In the genomic region with DNA sequence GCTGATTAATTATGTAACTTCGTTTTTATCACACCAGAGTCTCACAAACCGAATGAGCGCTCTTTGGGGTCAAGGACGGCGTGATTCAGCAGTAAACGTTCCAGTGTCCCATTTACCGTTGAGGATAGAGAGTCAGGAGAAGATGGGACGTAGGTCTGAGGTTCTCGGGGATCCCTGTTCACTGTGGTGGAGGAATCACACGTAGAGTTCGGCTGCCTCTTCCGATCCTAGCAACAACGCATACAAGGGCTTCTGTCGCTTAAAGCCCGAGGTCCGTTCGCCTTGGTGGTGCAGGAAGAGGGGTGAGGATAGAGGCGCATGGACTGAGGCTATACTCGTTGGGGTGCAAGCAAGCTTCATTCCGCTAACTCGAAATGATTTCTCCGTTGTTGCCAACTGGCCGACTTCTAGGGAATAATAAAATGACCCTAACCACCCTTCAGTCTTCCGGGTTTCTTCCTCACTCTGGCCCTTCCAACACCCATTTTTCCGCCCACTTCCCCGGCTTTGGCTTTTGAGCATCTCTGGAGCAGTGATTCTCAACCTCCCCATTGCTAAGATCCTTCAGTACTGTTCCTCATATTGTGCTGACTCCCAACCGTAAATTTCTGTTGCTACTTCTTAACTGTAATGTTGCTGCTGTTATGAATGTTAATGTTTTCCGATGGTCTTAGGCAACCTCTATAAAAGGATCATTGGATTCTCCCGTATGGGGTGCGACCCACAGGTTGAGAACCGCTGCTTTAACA, we compare ENCODE assay signal across 8 mouse cellular contexts. TPM values are rescaled to one million over a fixed set of nuclear protein-coding genes. Genes with fewer than 3 reads are reported as not detected.
DNase-seq lines count a peak whose midpoint lies in the region; ATAC-seq and TF ChIP-seq lines count a peak whose summit lies in the region.

No protein-coding gene starts in this region.

- peak overlapping the region; percentile 81 for H3K27ac ChIP-seq in cerebellum, adult 2 months (ENCODE audit: insufficient read depth, low read length)
- peak overlapping the region; percentile 98 for H3K27ac ChIP-seq in forebrain, postnatal 0 days (ENCODE audit: low read depth, low read length)
- peak overlapping the region; percentile 97 for H3K27ac ChIP-seq in hindbrain, embryonic 15.5 days (replicated peaks)
- 0 out of 2 replicates have a peak overlapping the region, but pooled peaks have one; percentile 26 for H3K27ac ChIP-seq in limb, embryonic 11.5 days (replicated peaks; ENCODE audit: low read depth, low read length)
- H3K27ac ChIP-seq in midbrain, embryonic 11.5 days (ENCODE audit: low read depth, low read length): 0 out of 2 replicates have a peak overlapping the region, but pooled peaks have one; percentile 0
- peak overlapping the region; percentile 75 for H3K27ac ChIP-seq in spleen, adult 2 months (ENCODE audit: insufficient read depth, low read length)

- H3K9ac ChIP-seq in forebrain, postnatal 0 days: peak overlapping the region; percentile 87
- peak overlapping the region; percentile 46 for H3K9ac ChIP-seq in hindbrain, embryonic 15.5 days
- H3K9ac ChIP-seq in limb, embryonic 11.5 days (ENCODE audit: low read length): peak overlapping the region; percentile 56
- H3K9ac ChIP-seq in midbrain, embryonic 11.5 days (ENCODE audit: low read length): peak overlapping the region; percentile 31

- no peak for TF ChIP-seq CTCF in cerebellum, adult 2 months (IDR thresholded peaks at IDR 0.05; ENCODE audit: borderline replicate concordance, insufficient read depth, low read depth, low read length)
- no peak for TF ChIP-seq CTCF in forebrain, postnatal 0 days (IDR thresholded peaks at IDR 0.05; ENCODE audit: low read depth)
- no peak for TF ChIP-seq CTCF in spleen, adult 2 months (IDR thresholded peaks at IDR 0.05; ENCODE audit: extremely low read depth, insufficient read depth, insufficient read length, insufficient replicate concordance)

- peak overlapping the region; percentile 98 for H3K4me3 ChIP-seq in cerebellum, adult 2 months (replicated peaks; ENCODE audit: insufficient read depth, low read depth, low read length)
- peak overlapping the region; percentile 68 for H3K4me3 ChIP-seq in forebrain, postnatal 0 days (ENCODE audit: low read depth, low read length)
- peak overlapping the region; percentile 96 for H3K4me3 ChIP-seq in hindbrain, embryonic 15.5 days
- H3K4me3 ChIP-seq in limb, embryonic 11.5 days (ENCODE audit: low read depth, low read length): peak overlapping the region; percentile 98
- H3K4me3 ChIP-seq in midbrain, embryonic 11.5 days (ENCODE audit: low read depth, low read length): peak overlapping the region; percentile 99
- H3K4me3 ChIP-seq in spleen, adult 2 months (ENCODE audit: extremely low read depth, insufficient read depth, insufficient read length): peak overlapping the region; percentile 57

- DNase-seq in adrenal gland, adult (ENCODE audit: inconsistent age in 2 of 2, low spot score in 1 of 2): peak; percentile 87 to 95
- no peak for DNase-seq in adrenal gland, postnatal 4 days (ENCODE audit: low spot score in 2 of 2)
- peak; percentile 63 to 73 for DNase-seq in cerebellum, adult 2 months
- DNase-seq in forebrain, postnatal 0 days: no peak
- peak; percentile 55 for DNase-seq in limb, embryonic 11.5 days (ENCODE audit: low spot score)
- peak; percentile 94 for DNase-seq in midbrain, embryonic 11.5 days (ENCODE audit: low spot score, missing footprints)
- DNase-seq in spleen, adult 2 months (ENCODE audit: low read depth in 1 of 2, low spot score in 2 of 2): peak in 1 of 2 experiments; percentile 19

- no peaks in the 10 kb centered on the region for H3K9me3 ChIP-seq in forebrain, postnatal 0 days (ENCODE audit: low read length)
- no peaks in the 10 kb centered on the region for H3K9me3 ChIP-seq in hindbrain, embryonic 15.5 days
- no peaks in the 10 kb centered on the region for H3K9me3 ChIP-seq in limb, embryonic 11.5 days (ENCODE audit: control insufficient read depth, low read length)
- H3K9me3 ChIP-seq in midbrain, embryonic 11.5 days (ENCODE audit: control insufficient read depth, low read length): no peaks in the 10 kb centered on the region

- no peaks in the 10 kb centered on the region for H3K27me3 ChIP-seq in cerebellum, adult 2 months (ENCODE audit: control insufficient read depth, insufficient read depth, low read length)
- H3K27me3 ChIP-seq in forebrain, postnatal 0 days (ENCODE audit: insufficient read depth, low read length): no peaks in the 10 kb centered on the region
- H3K27me3 ChIP-seq in hindbrain, embryonic 15.5 days: no peaks in the 10 kb centered on the region
- no peaks in the 10 kb centered on the region for H3K27me3 ChIP-seq in limb, embryonic 11.5 days (ENCODE audit: control insufficient read depth, insufficient read depth, low read length)
- no peaks in the 10 kb centered on the region for H3K27me3 ChIP-seq in midbrain, embryonic 11.5 days (ENCODE audit: control insufficient read depth, insufficient read depth, low read length)
- H3K27me3 ChIP-seq in spleen, adult 2 months (ENCODE audit: control insufficient read depth, insufficient read depth, low read length): no peaks in the 10 kb centered on the region

- H3K4me2 ChIP-seq in forebrain, postnatal 0 days (ENCODE audit: low read depth): peak overlapping the region; percentile 68
- peak overlapping the region; percentile 85 for H3K4me2 ChIP-seq in hindbrain, embryonic 15.5 days
- H3K4me2 ChIP-seq in limb, embryonic 11.5 days (ENCODE audit: low read depth, severe bottlenecking): peak overlapping the region; percentile 82
- H3K4me2 ChIP-seq in midbrain, embryonic 11.5 days: peak overlapping the region; percentile 67

- H3K4me1 ChIP-seq in cerebellum, adult 2 months (ENCODE audit: control insufficient read depth, insufficient read depth, low read length): no peaks in the 10 kb centered on the region; the same call in none of the 2 replicates
- peaks cover 13% of the 10 kb centered on the region for H3K4me1 ChIP-seq in forebrain, postnatal 0 days (ENCODE audit: insufficient read depth)
- peaks cover 30% of the 10 kb centered on the region for H3K4me1 ChIP-seq in hindbrain, embryonic 15.5 days (replicated peaks)
- H3K4me1 ChIP-seq in limb, embryonic 11.5 days (ENCODE audit: control insufficient read depth, insufficient read depth, low read length): peaks cover 5% of the 10 kb centered on the region; the same call in 1 of the 2 replicates
- peaks cover 12% of the 10 kb centered on the region for H3K4me1 ChIP-seq in midbrain, embryonic 11.5 days (ENCODE audit: control insufficient read depth, insufficient read depth, low read length)
- no peaks in the 10 kb centered on the region; the same call in 1 of the 2 replicates for H3K4me1 ChIP-seq in spleen, adult 2 months (ENCODE audit: control insufficient read depth, insufficient read depth, insufficient read length)

- H3K36me3 ChIP-seq in forebrain, postnatal 0 days (ENCODE audit: insufficient read depth): no peaks in the 10 kb centered on the region
- no peaks in the 10 kb centered on the region for H3K36me3 ChIP-seq in hindbrain, embryonic 15.5 days
- H3K36me3 ChIP-seq in limb, embryonic 11.5 days (ENCODE audit: control insufficient read depth, insufficient read depth, low read length): no peaks in the 10 kb centered on the region
- H3K36me3 ChIP-seq in midbrain, embryonic 11.5 days (ENCODE audit: control insufficient read depth, insufficient read depth, low read length): no peaks in the 10 kb centered on the region
- peaks cover 2% of the 10 kb centered on the region; the same call in 1 of the 2 replicates for H3K36me3 ChIP-seq in spleen, adult 2 months (ENCODE audit: control insufficient read depth, insufficient read depth, low read length)

- ATAC-seq in forebrain, postnatal 0 days: peak; percentile 37
- ATAC-seq in hindbrain, embryonic 15.5 days (ENCODE audit: low FRiP score, low read depth): peak; percentile 69
- peak; percentile 11; the same call in 1 of the 2 replicates for ATAC-seq in limb, embryonic 11.5 days (ENCODE audit: insufficient number of reproducible peaks, low FRiP score, low TSS enrichment, low read depth)
- ATAC-seq in midbrain, embryonic 11.5 days (ENCODE audit: low FRiP score): peak; percentile 14

- under 1% methylated on average over 31 of the region's 31 CpGs for WGBS in cerebellum, adult 2 months
- 1% methylated on average over 31 of the region's 31 CpGs for WGBS in forebrain, postnatal 0 days
- under 1% methylated on average over 31 of the region's 31 CpGs for WGBS in hindbrain, embryonic 15.5 days
- 1% methylated on average over 31 of the region's 31 CpGs for WGBS in limb, embryonic 11.5 days
- under 1% methylated on average over 31 of the region's 31 CpGs for WGBS in midbrain, embryonic 11.5 days
- WGBS in spleen, adult 2 months: 1% methylated on average over 31 of the region's 31 CpGs

- peak; percentile 27; the same call in 1 of the 2 replicates for TF ChIP-seq POLR2A in cerebellum, adult 2 months (IDR thresholded peaks at IDR 0.05; ENCODE audit: borderline replicate concordance, insufficient read depth, low read length)
- no peak for TF ChIP-seq POLR2A in spleen, adult 2 months (IDR thresholded peaks at IDR 0.05; ENCODE audit: low read depth, low read length)

RNA-seq across cellular contexts. Expression of gene BC005537, which starts 1.4 kb away (rescaled TPM):
- 100 to 1,000 TPM; 169 to 181 TPM for total RNA-seq in adrenal gland, postnatal 4 days (2021)
- polyA plus RNA-seq in cerebellum, adult 2 months (2012; rRNA removed): 106 and 107 TPM in 2 replicates
- total RNA-seq in forebrain, postnatal 0 days (2014; rRNA removed): 64.2 and 68.4 TPM in 2 replicates
- polyA plus RNA-seq in forebrain, postnatal 0 days (2015; fragmentation: Nextera tagmentation; extraction: Ambion mirVana): 16.1 and 16.9 TPM in 2 replicates
- 16.6 and 23.4 TPM in 2 replicates for polyA plus RNA-seq in hindbrain, embryonic 15.5 days (2015; fragmentation: Nextera tagmentation; extraction: Ambion mirVana)
- polyA plus RNA-seq in limb, embryonic 11.5 days (2014; fragmentation: Nextera tagmentation; extraction: Ambion mirVana): 18.4 and 20.4 TPM in 2 replicates
- polyA plus RNA-seq in midbrain, embryonic 11.5 days (2014; fragmentation: Nextera tagmentation; extraction: Ambion mirVana): 25.0 and 26.1 TPM in 2 replicates
- 21.0 and 22.6 TPM in 2 replicates for polyA plus RNA-seq in spleen, adult 2 months (2012; rRNA removed)

RNA-seq across cellular contexts. Expression of gene Acot13, which starts 31.2 kb away (rescaled TPM):
- total RNA-seq in adrenal gland, postnatal 4 days (2021): 10 to 100 TPM; 49.6 to 58.0 TPM
- polyA plus RNA-seq in cerebellum, adult 2 months (2012; rRNA removed): 150 and 152 TPM in 2 replicates
- 25.0 and 29.1 TPM in 2 replicates for total RNA-seq in forebrain, postnatal 0 days (2014; rRNA removed)
- 74.2 and 79.4 TPM in 2 replicates for polyA plus RNA-seq in forebrain, postnatal 0 days (2015; fragmentation: Nextera tagmentation; extraction: Ambion mirVana)
- 53.8 and 57.2 TPM in 2 replicates for polyA plus RNA-seq in hindbrain, embryonic 15.5 days (2015; fragmentation: Nextera tagmentation; extraction: Ambion mirVana)
- polyA plus RNA-seq in limb, embryonic 11.5 days (2014; fragmentation: Nextera tagmentation; extraction: Ambion mirVana): 71.1 and 71.4 TPM in 2 replicates
- polyA plus RNA-seq in midbrain, embryonic 11.5 days (2014; fragmentation: Nextera tagmentation; extraction: Ambion mirVana): 53.5 and 58.8 TPM in 2 replicates
- polyA plus RNA-seq in spleen, adult 2 months (2012; rRNA removed): 15.8 and 17.7 TPM in 2 replicates

RNA-seq across cellular contexts. Expression of gene Tdp2, which starts 31.4 kb away (rescaled TPM):
- total RNA-seq in adrenal gland, postnatal 4 days (2021): 10 to 100 TPM; 39.4 to 40.7 TPM
- 43.4 and 46.3 TPM in 2 replicates for polyA plus RNA-seq in cerebellum, adult 2 months (2012; rRNA removed)
- 39.2 and 45.4 TPM in 2 replicates for total RNA-seq in forebrain, postnatal 0 days (2014; rRNA removed)
- 31.4 and 31.7 TPM in 2 replicates for polyA plus RNA-seq in forebrain, postnatal 0 days (2015; fragmentation: Nextera tagmentation; extraction: Ambion mirVana)
- 31.6 and 31.7 TPM in 2 replicates for polyA plus RNA-seq in hindbrain, embryonic 15.5 days (2015; fragmentation: Nextera tagmentation; extraction: Ambion mirVana)
- polyA plus RNA-seq in limb, embryonic 11.5 days (2014; fragmentation: Nextera tagmentation; extraction: Ambion mirVana): 73.7 and 79.4 TPM in 2 replicates
- polyA plus RNA-seq in midbrain, embryonic 11.5 days (2014; fragmentation: Nextera tagmentation; extraction: Ambion mirVana): 79.6 and 80.9 TPM in 2 replicates
- polyA plus RNA-seq in spleen, adult 2 months (2012; rRNA removed): 12.9 and 16.5 TPM in 2 replicates

RNA-seq across cellular contexts. Expression of gene Gmnn, which starts 38.4 kb away (rescaled TPM):
- total RNA-seq in adrenal gland, postnatal 4 days (2021): 10 to 100 TPM; 29.1 to 31.7 TPM
- polyA plus RNA-seq in cerebellum, adult 2 months (2012; rRNA removed): 7.9 and 8.3 TPM in 2 replicates
- total RNA-seq in forebrain, postnatal 0 days (2014; rRNA removed): 4.4 and 5.5 TPM in 2 replicates
- polyA plus RNA-seq in forebrain, postnatal 0 days (2015; fragmentation: Nextera tagmentation; extraction: Ambion mirVana): 12.9 and 15.2 TPM in 2 replicates
- polyA plus RNA-seq in hindbrain, embryonic 15.5 days (2015; fragmentation: Nextera tagmentation; extraction: Ambion mirVana): 23.2 and 26.0 TPM in 2 replicates
- polyA plus RNA-seq in limb, embryonic 11.5 days (2014; fragmentation: Nextera tagmentation; extraction: Ambion mirVana): 151 and 169 TPM in 2 replicates
- polyA plus RNA-seq in midbrain, embryonic 11.5 days (2014; fragmentation: Nextera tagmentation; extraction: Ambion mirVana): 145 and 152 TPM in 2 replicates
- 1.7 and 2.7 TPM in 2 replicates for polyA plus RNA-seq in spleen, adult 2 months (2012; rRNA removed)

RNA-seq across cellular contexts. Expression of gene D130043K22Rik, which starts 44.8 kb away (rescaled TPM):
- total RNA-seq in adrenal gland, postnatal 4 days (2021): 1 to 10 TPM; 1.0 to 1.6 TPM
- polyA plus RNA-seq in cerebellum, adult 2 months (2012; rRNA removed): 4.7 and 5.6 TPM in 2 replicates
- 10.2 and 13.1 TPM in 2 replicates for total RNA-seq in forebrain, postnatal 0 days (2014; rRNA removed)
- 3.0 and 5.6 TPM in 2 replicates for polyA plus RNA-seq in forebrain, postnatal 0 days (2015; fragmentation: Nextera tagmentation; extraction: Ambion mirVana)
- polyA plus RNA-seq in hindbrain, embryonic 15.5 days (2015; fragmentation: Nextera tagmentation; extraction: Ambion mirVana): 6.9 and 8.2 TPM in 2 replicates
- 0.09 and 0.11 TPM in 2 replicates for polyA plus RNA-seq in limb, embryonic 11.5 days (2014; fragmentation: Nextera tagmentation; extraction: Ambion mirVana)
- 0.58 and 1.1 TPM in 2 replicates for polyA plus RNA-seq in midbrain, embryonic 11.5 days (2014; fragmentation: Nextera tagmentation; extraction: Ambion mirVana)
- 0.01 TPM in 1 of 2 replicates, not detected in the other for polyA plus RNA-seq in spleen, adult 2 months (2012; rRNA removed)

Comparison
In these comparisons a context has a peak if more than half of its experiments do, and no peak if none do; other contexts are left out.
1. DNase-seq: peak in adrenal gland, adult (2 of 2), cerebellum, adult 2 months (2 of 2), limb, embryonic 11.5 days (single experiment) and midbrain, embryonic 11.5 days (single experiment); none in adrenal gland, postnatal 4 days (0 of 2) and forebrain, postnatal 0 days (single experiment).
2. H3K27ac ChIP-seq: peak in every context shown above with its lines; median percentile 98 in forebrain, postnatal 0 days; 97 in hindbrain, embryonic 15.5 days; 81 in cerebellum, adult 2 months; 75 in spleen, adult 2 months; 26 in limb, embryonic 11.5 days; 0 in midbrain, embryonic 11.5 days.
3. ATAC-seq: peak in every context shown above with its lines; median percentile 69 in hindbrain, embryonic 15.5 days; 37 in forebrain, postnatal 0 days; 14 in midbrain, embryonic 11.5 days; 11 in limb, embryonic 11.5 days.
4. H3K9ac ChIP-seq: peak in every context shown above with its lines; median percentile 87 in forebrain, postnatal 0 days; 56 in limb, embryonic 11.5 days; 46 in hindbrain, embryonic 15.5 days; 31 in midbrain, embryonic 11.5 days.
5. Peak in every context shown above with its lines, with median percentiles within 50 percentile points of each other: H3K4me3 ChIP-seq and H3K4me2 ChIP-seq.